Mouse (Mus musculus) lung, postnatal 10 days (tissue): ENCODE results near the gene Itprid2.

Experiments used
- DNase-seq: peaks from one replicate; pipeline ENCODE4 v3.0.0; 2021

Gene Itprid2

GRCm38 (mm10) chr2:79651701-79652100, 16.5 kb downstream of the Itprid2 start:
- no peak for DNase-seq

- DNase-seq = no peak
Measured at GRCm38 (mm10) chr2:79652502-79652901, 17.4 kb downstream of the Itprid2 start.

- DNase-seq = no peak
Measured at GRCm38 (mm10) chr2:79653093-79653808, 18.1 kb downstream of the Itprid2 start.

GRCm38 (mm10) chr2:79653809-79654164, 18.6 kb downstream of the Itprid2 start:
- DNase-seq = no peak

- DNase-seq = no peak
Measured at GRCm38 (mm10) chr2:79657062-79657461, 21.9 kb downstream of the Itprid2 start.

GRCm38 (mm10) chr2:79660417-79661185, 25.4 kb downstream of the Itprid2 start:
- DNase-seq = no peak

- no peak for DNase-seq
Measured at GRCm38 (mm10) chr2:79661486-79662104, 26.4 kb downstream of the Itprid2 start.

GRCm38 (mm10) chr2:79664532-79665286, 29.6 kb downstream of the Itprid2 start:
- no peak for DNase-seq

GRCm38 (mm10) chr2:79665492-79665891, 30.3 kb downstream of the Itprid2 start:
- DNase-seq = no peak

GRCm38 (mm10) chr2:79675266-79675665, 40.1 kb downstream of the Itprid2 start:
- DNase-seq = no peak

- DNase-seq = no peak
Measured at GRCm38 (mm10) chr2:79677663-79678257, 42.6 kb downstream of the Itprid2 start.

- no peak for DNase-seq
Measured at GRCm38 (mm10) chr2:79681672-79682071, 46.5 kb downstream of the Itprid2 start.

- DNase-seq = no peak
Measured at GRCm38 (mm10) chr2:79683258-79683657, 48.1 kb downstream of the Itprid2 start.

- no peak for DNase-seq
Measured at GRCm38 (mm10) chr2:79690838-79691237, 55.7 kb downstream of the Itprid2 start.

- DNase-seq = no peak
Measured at GRCm38 (mm10) chr2:79695190-79695589, 60.0 kb downstream of the Itprid2 start.

GRCm38 (mm10) chr2:79695939-79696338, 60.8 kb downstream of the Itprid2 start:
- DNase-seq = peak; percentile 4

- no peak for DNase-seq
Measured at GRCm38 (mm10) chr2:79696478-79697230, 61.5 kb downstream of the Itprid2 start.

GRCm38 (mm10) chr2:79698166-79698565, 63.0 kb downstream of the Itprid2 start:
- no peak for DNase-seq

GRCm38 (mm10) chr2:79704773-79705172, 69.6 kb downstream of the Itprid2 start:
- no peak for DNase-seq

GRCm38 (mm10) chr2:79707575-79707974, 72.4 kb downstream of the Itprid2 start, which contains the start of gene Ppp1r1c:
Gene Ppp1r1c, plus strand, starts transcription at chr2:79707780.
- no peak for DNase-seq

GRCm38 (mm10) chr2:79713662-79714091, 78.5 kb downstream of the Itprid2 start:
- DNase-seq = no peak

- DNase-seq = no peak
Measured at GRCm38 (mm10) chr2:79714745-79715144, 79.6 kb downstream of the Itprid2 start.
